ENCODE assay signal across 8 mouse cellular contexts in genomic region chr2:130449021-130449793, GRCm38 (mm10). TPM values are rescaled to one million over a fixed set of nuclear protein-coding genes. Genes with fewer than 3 reads are reported as not detected.
DNase-seq lines count a peak whose midpoint lies in the region; ATAC-seq and TF ChIP-seq lines count a peak whose summit lies in the region.

No protein-coding gene starts in this region.

- intact Hi-C loops in left cerebral cortex, postnatal 25 days (cut with DNase I), result no loop called here

- H3K4me2 ChIP-seq in hindbrain, embryonic 11.5 days (replicated peaks; ENCODE audit: low read depth, low read length), result peak overlapping the region; percentile 82
- peak overlapping the region; percentile 74 for H3K4me2 ChIP-seq in liver, embryonic 14.5 days (ENCODE audit: low read depth)
- peak overlapping the region; percentile 86 for H3K4me2 ChIP-seq in stomach, embryonic 16.5 days (ENCODE audit: low read depth, low read length)

- TF ChIP-seq POLR2A in spleen, adult 2 months (IDR thresholded peaks at IDR 0.05; ENCODE audit: low read depth, low read length), result no peak

- peak overlapping the region; percentile 88 for H3K9ac ChIP-seq in hindbrain, embryonic 11.5 days (ENCODE audit: low read depth, low read length)
- H3K9ac ChIP-seq in liver, embryonic 14.5 days (replicated peaks), result 0 out of 2 replicates have a peak overlapping the region, but pooled peaks have one; percentile 17
- H3K9ac ChIP-seq in stomach, embryonic 16.5 days (ENCODE audit: low read length), result peak overlapping the region; percentile 96

- TF ChIP-seq CTCF in spleen, adult 2 months (IDR thresholded peaks at IDR 0.05; ENCODE audit: extremely low read depth, insufficient read depth, insufficient read length, insufficient replicate concordance), result no peak
- TF ChIP-seq CTCF in liver, embryonic 14.5 days (IDR thresholded peaks at IDR 0.05; ENCODE audit: low read depth), result no peak

- H3K9me3 ChIP-seq in hindbrain, embryonic 11.5 days (ENCODE audit: control insufficient read depth, low read length), result no peaks in the 10 kb centered on the region
- no peaks in the 10 kb centered on the region for H3K9me3 ChIP-seq in liver, embryonic 14.5 days (ENCODE audit: control insufficient read depth, low read length)
- H3K9me3 ChIP-seq in stomach, embryonic 16.5 days (replicated peaks; ENCODE audit: control insufficient read depth, low read length), result no peaks in the 10 kb centered on the region

- no peak; the same call in 1 of the 2 replicates for ATAC-seq in hindbrain, embryonic 11.5 days (ENCODE audit: low FRiP score)
- ATAC-seq in liver, embryonic 14.5 days (ENCODE audit: insufficient read depth), result no peak
- no peak for ATAC-seq in stomach, embryonic 16.5 days (ENCODE audit: insufficient read depth, low FRiP score)

- H3K27me3 ChIP-seq in spleen, adult 2 months (ENCODE audit: control insufficient read depth, insufficient read depth, low read length), result no peaks in the 10 kb centered on the region
- peaks cover 2% of the 10 kb centered on the region; the same call in 1 of the 2 replicates for H3K27me3 ChIP-seq in hindbrain, embryonic 11.5 days (ENCODE audit: control insufficient read depth, insufficient read depth, low read length)
- peaks cover 6% of the 10 kb centered on the region for H3K27me3 ChIP-seq in liver, embryonic 14.5 days (ENCODE audit: control insufficient read depth, insufficient read depth, low read length)
- H3K27me3 ChIP-seq in stomach, embryonic 16.5 days (ENCODE audit: control insufficient read depth, insufficient read depth, low read length), result no peaks in the 10 kb centered on the region

- TF ChIP-seq EP300 in liver, embryonic 14.5 days (IDR thresholded peaks at IDR 0.05; ENCODE audit: low read depth), result no peak

- H3K4me1 ChIP-seq in spleen, adult 2 months (ENCODE audit: control insufficient read depth, insufficient read depth, insufficient read length), result no peaks in the 10 kb centered on the region; the same call in 1 of the 2 replicates
- H3K4me1 ChIP-seq in hindbrain, embryonic 11.5 days (replicated peaks; ENCODE audit: control insufficient read depth, insufficient read depth, low read length), result 0 out of 2 replicates have a peak, but pooled peaks cover 2% of the 10 kb centered on the region
- H3K4me1 ChIP-seq in liver, embryonic 14.5 days (replicated peaks; ENCODE audit: control insufficient read depth in 2 of 2, insufficient read depth in 2 of 2, low read length in 1 of 2), result peaks cover 12 to 24% of the 10 kb centered on the region in 2 experiments
- peaks cover 18% of the 10 kb centered on the region for H3K4me1 ChIP-seq in stomach, embryonic 16.5 days (ENCODE audit: control insufficient read depth, insufficient read depth, low read length)

- peak overlapping the region; percentile 95 for H3K4me3 ChIP-seq in spleen, adult 2 months (ENCODE audit: extremely low read depth, insufficient read depth, insufficient read length)
- H3K4me3 ChIP-seq in hindbrain, embryonic 11.5 days (ENCODE audit: low read depth, low read length), result peak overlapping the region; percentile 91
- peak overlapping the region; percentile 70 to 83 for H3K4me3 ChIP-seq in liver, embryonic 14.5 days (ENCODE audit: insufficient read depth in 1 of 2, low read depth in 2 of 2, low read length in 2 of 2)
- peak overlapping the region; percentile 95 for H3K4me3 ChIP-seq in stomach, embryonic 16.5 days (replicated peaks; ENCODE audit: low read length)

- peaks cover 2% of the 10 kb centered on the region; the same call in 1 of the 2 replicates for H3K36me3 ChIP-seq in spleen, adult 2 months (ENCODE audit: control insufficient read depth, insufficient read depth, low read length)
- no peaks in the 10 kb centered on the region for H3K36me3 ChIP-seq in hindbrain, embryonic 11.5 days (ENCODE audit: control insufficient read depth, insufficient read depth, low read length)
- H3K36me3 ChIP-seq in liver, embryonic 14.5 days (replicated peaks; ENCODE audit: control insufficient read depth, insufficient read depth, low read depth), result peaks cover 2% of the 10 kb centered on the region; the same call in 1 of the 2 replicates
- no peaks in the 10 kb centered on the region for H3K36me3 ChIP-seq in stomach, embryonic 16.5 days (ENCODE audit: control insufficient read depth, insufficient read depth, low read length)

- WGBS in spleen, adult 2 months, result 10% methylated on average over 17 of the region's 17 CpGs
- 10% methylated on average over 17 of the region's 17 CpGs for WGBS in hindbrain, embryonic 11.5 days
- WGBS in liver, embryonic 14.5 days (ENCODE audit: insufficient replicate concordance), result 8% methylated on average over 17 of the region's 17 CpGs
- 8% methylated on average over 17 of the region's 17 CpGs for WGBS in stomach, embryonic 16.5 days

- H3K27ac ChIP-seq in spleen, adult 2 months (ENCODE audit: insufficient read depth, low read length), result no peak overlapping the region
- no peak overlapping the region for H3K27ac ChIP-seq in hindbrain, embryonic 11.5 days (ENCODE audit: low read depth, low read length)
- no peak overlapping the region for H3K27ac ChIP-seq in liver, embryonic 14.5 days
- H3K27ac ChIP-seq in stomach, embryonic 16.5 days (ENCODE audit: low read length), result no peak overlapping the region

- DNase-seq in spleen, adult 2 months (ENCODE audit: low read depth in 1 of 2, low spot score in 2 of 2), result peak in 1 of 2 experiments; percentile 10
- no peak for DNase-seq in spleen, adult 18-20 months
- peak; percentile 42 for DNase-seq in embryo, embryonic 10.5 days (ENCODE audit: low spot score)
- DNase-seq in hindbrain, embryonic 11.5 days (ENCODE audit: low spot score), result peak; percentile 43
- no peak for DNase-seq in liver, embryonic 14.5 days (ENCODE audit: low read depth in 3 of 3, low spot score in 3 of 3)
- no peak for DNase-seq in left cerebral cortex, postnatal 25 days (ENCODE audit: low spot score in 2 of 2)
- DNase-seq in layer of hippocampus, postnatal 36 days, result no peak

RNA-seq across cellular contexts. Expression of gene Ptpra, which starts 0.9 kb away (rescaled TPM):
- polyA plus RNA-seq in spleen, adult 2 months (2012; rRNA removed), result 31.9 and 37.4 TPM in 2 replicates
- 102 TPM in 2 replicates for polyA plus RNA-seq in hindbrain, embryonic 11.5 days (2014; fragmentation: Nextera tagmentation; extraction: Ambion mirVana)
- 14.6 and 19.3 TPM in 2 replicates for polyA plus RNA-seq in liver, embryonic 14.5 days (2012; rRNA removed)
- 29.6 and 33.6 TPM in 2 replicates for polyA plus RNA-seq in liver, embryonic 14.5 days (2014; fragmentation: Nextera tagmentation; extraction: Ambion mirVana)
- polyA plus RNA-seq in stomach, embryonic 16.5 days (2015; fragmentation: Nextera tagmentation; extraction: Ambion mirVana), result 68.4 and 70.8 TPM in 2 replicates
- total RNA-seq in left cerebral cortex, postnatal 25 days (2021), result 100 to 1,000 TPM; 234 to 252 TPM
- total RNA-seq in layer of hippocampus, postnatal 36 days (2021), result 100 to 1,000 TPM; 318 to 339 TPM

RNA-seq across cellular contexts. Expression of gene Pced1a, which starts 24.7 kb away (rescaled TPM):
- 33.2 and 35.3 TPM in 2 replicates for polyA plus RNA-seq in spleen, adult 2 months (2012; rRNA removed)
- 8.1 and 10.3 TPM in 2 replicates for polyA plus RNA-seq in hindbrain, embryonic 11.5 days (2014; fragmentation: Nextera tagmentation; extraction: Ambion mirVana)
- 5.6 and 6.7 TPM in 2 replicates for polyA plus RNA-seq in liver, embryonic 14.5 days (2012; rRNA removed)
- polyA plus RNA-seq in liver, embryonic 14.5 days (2014; fragmentation: Nextera tagmentation; extraction: Ambion mirVana), result 2.1 and 3.3 TPM in 2 replicates
- 16.1 and 16.4 TPM in 2 replicates for polyA plus RNA-seq in stomach, embryonic 16.5 days (2015; fragmentation: Nextera tagmentation; extraction: Ambion mirVana)
- 10 to 100 TPM; 20.2 to 23.1 TPM for total RNA-seq in left cerebral cortex, postnatal 25 days (2021)
- 10 to 100 TPM; 23.1 to 26.0 TPM for total RNA-seq in layer of hippocampus, postnatal 36 days (2021)

RNA-seq across cellular contexts. Expression of gene Vps16, which starts 25.1 kb away (rescaled TPM):
- polyA plus RNA-seq in spleen, adult 2 months (2012; rRNA removed), result 84.8 and 97.5 TPM in 2 replicates
- polyA plus RNA-seq in hindbrain, embryonic 11.5 days (2014; fragmentation: Nextera tagmentation; extraction: Ambion mirVana), result 70.2 and 78.5 TPM in 2 replicates
- polyA plus RNA-seq in liver, embryonic 14.5 days (2012; rRNA removed), result 34.1 and 38.3 TPM in 2 replicates
- polyA plus RNA-seq in liver, embryonic 14.5 days (2014; fragmentation: Nextera tagmentation; extraction: Ambion mirVana), result 26.8 and 31.3 TPM in 2 replicates
- polyA plus RNA-seq in stomach, embryonic 16.5 days (2015; fragmentation: Nextera tagmentation; extraction: Ambion mirVana), result 83.2 and 93.8 TPM in 2 replicates
- total RNA-seq in left cerebral cortex, postnatal 25 days (2021), result 10 to 100 TPM; 83.5 to 88.3 TPM
- total RNA-seq in layer of hippocampus, postnatal 36 days (2021), result 10 to 100 TPM; 85.2 to 98.0 TPM

RNA-seq across cellular contexts. Expression of gene Tmem239, which starts 42.9 kb away (rescaled TPM):
- not detected in 2 replicates for polyA plus RNA-seq in spleen, adult 2 months (2012; rRNA removed)
- polyA plus RNA-seq in hindbrain, embryonic 11.5 days (2014; fragmentation: Nextera tagmentation; extraction: Ambion mirVana), result not detected in 2 replicates
- not detected in 2 replicates for polyA plus RNA-seq in liver, embryonic 14.5 days (2012; rRNA removed)
- polyA plus RNA-seq in liver, embryonic 14.5 days (2014; fragmentation: Nextera tagmentation; extraction: Ambion mirVana), result not detected in 2 replicates
- polyA plus RNA-seq in stomach, embryonic 16.5 days (2015; fragmentation: Nextera tagmentation; extraction: Ambion mirVana), result not detected in 2 replicates
- not detected for total RNA-seq in left cerebral cortex, postnatal 25 days (2021)
- not detected for total RNA-seq in layer of hippocampus, postnatal 36 days (2021)

RNA-seq across cellular contexts. Expression of gene 1700020A23Rik, which starts 44.1 kb away (rescaled TPM):
- polyA plus RNA-seq in spleen, adult 2 months (2012; rRNA removed), result not detected in 2 replicates
- not detected in 2 replicates for polyA plus RNA-seq in hindbrain, embryonic 11.5 days (2014; fragmentation: Nextera tagmentation; extraction: Ambion mirVana)
- not detected in 2 replicates for polyA plus RNA-seq in liver, embryonic 14.5 days (2012; rRNA removed)
- not detected in 2 replicates for polyA plus RNA-seq in liver, embryonic 14.5 days (2014; fragmentation: Nextera tagmentation; extraction: Ambion mirVana)
- not detected in 2 replicates for polyA plus RNA-seq in stomach, embryonic 16.5 days (2015; fragmentation: Nextera tagmentation; extraction: Ambion mirVana)
- not detected for total RNA-seq in left cerebral cortex, postnatal 25 days (2021)
- total RNA-seq in layer of hippocampus, postnatal 36 days (2021), result not detected

Comparison
In these comparisons a context has a peak if more than half of its experiments do, and no peak if none do; other contexts are left out.
1. DNase-seq: peak in embryo, embryonic 10.5 days (single experiment) and hindbrain, embryonic 11.5 days (single experiment); none in spleen, adult 18-20 months (0 of 2), liver, embryonic 14.5 days (0 of 3), left cerebral cortex, postnatal 25 days (0 of 2) and layer of hippocampus, postnatal 36 days (0 of 2).
2. H3K9ac ChIP-seq: peak in every context shown above with its lines; median percentile 96 in stomach, embryonic 16.5 days; 88 in hindbrain, embryonic 11.5 days; 17 in liver, embryonic 14.5 days.
3. Peak in every context shown above with its lines, with median percentiles within 50 percentile points of each other: H3K4me3 ChIP-seq and H3K4me2 ChIP-seq.